Mouse (Mus musculus): ENCODE results near the gene Hist1h1c.
A peak's percentile ranks its signal among the peaks of the same experiment; 100 is the strongest.

DNA sequence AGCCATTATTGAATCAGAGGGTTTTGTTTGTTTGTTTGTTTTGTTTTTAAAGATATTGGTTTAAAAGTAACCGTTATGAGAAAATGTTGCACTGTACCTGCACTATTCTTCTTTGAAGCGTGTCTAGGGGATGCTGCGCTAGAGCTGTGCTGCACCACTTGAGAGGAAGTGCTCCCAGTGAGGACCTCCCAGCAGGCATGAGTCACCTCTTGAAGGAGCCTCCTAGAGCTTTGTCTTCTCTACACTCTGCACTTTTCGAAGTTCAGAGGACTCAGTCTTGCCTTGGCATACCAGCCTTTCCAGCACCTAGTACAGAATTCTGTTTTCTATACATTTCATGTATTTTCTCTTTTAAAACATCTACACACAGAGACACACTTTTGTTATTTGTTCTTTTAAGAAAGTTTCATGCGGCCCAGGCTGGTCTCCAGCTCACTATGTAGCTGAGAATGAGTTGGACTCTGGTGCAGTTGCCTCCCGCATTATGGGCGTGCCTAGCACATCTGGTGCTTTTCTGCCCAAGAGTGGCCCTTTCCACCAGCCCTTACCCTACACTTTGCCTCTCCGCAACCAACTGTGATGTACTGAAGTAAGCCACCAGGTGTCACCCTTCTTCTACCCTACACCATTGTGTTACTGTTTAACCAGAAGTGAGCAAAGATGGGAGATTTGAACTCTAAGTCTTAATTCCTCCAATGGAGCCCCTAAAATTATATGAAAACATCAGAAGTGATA lies 37.7 kb upstream of the Hist1h1c start:
- TF ChIP-seq POLR2A (IDR thresholded peaks at IDR 0.05; ENCODE audit: insufficient read depth, low read length), result no peak
- TF ChIP-seq CTCF (IDR thresholded peaks at IDR 0.05; ENCODE audit: low read depth, low read length), result peak; percentile 47
